Mouse (Mus musculus): ENCODE results near the gene Aff1. TPM values are rescaled to one million over a fixed set of nuclear protein-coding genes. Genes with fewer than 3 reads are reported as not detected.

The Aff1 gene
- total and polyA plus RNA-seq, 2 experiments from 2014 or later = 2.6 to 4.0 TPM

DNA sequence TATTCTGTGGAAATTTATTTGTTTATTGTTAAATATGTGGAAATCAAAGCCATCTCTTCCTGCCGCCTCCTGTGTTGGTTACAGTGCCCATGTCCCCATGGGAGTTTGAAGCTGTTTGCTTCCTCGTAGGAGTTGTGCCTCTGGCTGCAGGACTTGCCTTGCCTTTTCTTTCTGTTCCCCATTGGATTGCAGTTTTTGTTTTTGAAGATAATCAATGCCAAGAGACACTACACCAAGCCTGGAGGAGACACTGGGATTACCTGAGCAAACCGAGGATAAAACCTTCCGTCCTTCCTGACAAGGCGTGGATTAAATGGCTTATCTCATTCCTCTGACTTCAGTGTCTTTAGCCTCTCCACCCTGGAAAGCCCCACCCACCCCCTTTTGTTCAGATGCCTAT, 107.8 kb downstream of the Aff1 start:
- Histone ChIP-seq H3K4me2 (ENCODE audit: low read depth, low read length) (no peak overlapping the region), H3K9ac (replicated peaks; ENCODE audit: low read length) (no peak overlapping the region), H3K36me3 (ENCODE audit: insufficient read depth, low read length) (no peaks in the 10 kb centered on the region), H3K4me1 (ENCODE audit: insufficient read depth, low read length) (no peaks in the 10 kb centered on the region; the same call in 1 of the 2 replicates), H3K27ac (no peak overlapping the region), H3K27me3 (ENCODE audit: insufficient read depth, low read length) (no peaks in the 10 kb centered on the region), H3K4me3 (ENCODE audit: low read length) (no peak overlapping the region), H3K9me3 (ENCODE audit: low read length) (no peaks in the 10 kb centered on the region)
- ATAC-seq (no peak), DNase-seq (ENCODE audit: low spot score) (no peak)
- TF ChIP-seq CTCF (IDR thresholded peaks at IDR 0.05; ENCODE audit: low read depth) = no peak
- 71% methylated on average over 5 of the region's 5 CpGs for WGBS

DNA sequence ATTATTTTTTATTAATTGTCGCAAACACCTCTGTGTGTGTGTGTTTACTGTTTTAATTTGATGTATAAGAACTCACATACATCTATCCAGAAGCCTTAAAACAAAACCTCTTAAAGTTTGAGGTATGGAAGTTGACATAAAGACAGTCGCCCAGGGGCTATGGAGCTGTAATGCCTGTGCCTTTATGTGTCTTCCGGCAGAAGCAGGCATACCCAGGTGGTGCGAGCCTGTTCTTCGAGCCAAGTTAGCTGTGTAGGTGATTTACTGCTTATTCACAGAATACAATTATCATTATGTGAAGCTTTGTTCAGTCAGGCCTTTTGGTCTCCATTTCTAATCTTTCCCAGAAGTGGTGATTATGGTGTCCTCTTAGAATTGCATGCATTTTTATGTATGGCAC, 111.2 kb downstream of the Aff1 start:
- Histone ChIP-seq H3K4me1 (ENCODE audit: insufficient read depth, low read length) (0 out of 2 replicates have a peak, but pooled peaks cover 3% of the 10 kb centered on the region), H3K9ac (replicated peaks; ENCODE audit: low read length) (no peak overlapping the region), H3K36me3 (ENCODE audit: insufficient read depth, low read length) (no peaks in the 10 kb centered on the region), H3K27ac (no peak overlapping the region), H3K9me3 (ENCODE audit: low read length) (no peaks in the 10 kb centered on the region), H3K4me3 (ENCODE audit: low read length) (no peak overlapping the region), H3K4me2 (ENCODE audit: low read depth, low read length) (no peak overlapping the region), H3K27me3 (ENCODE audit: insufficient read depth, low read length) (no peaks in the 10 kb centered on the region)
- DNase-seq (ENCODE audit: low spot score) (no peak), ATAC-seq (no peak)
- WGBS = 80% methylated on average over 5 of the region's 5 CpGs
- TF ChIP-seq CTCF (IDR thresholded peaks at IDR 0.05; ENCODE audit: low read depth) = no peak

DNA sequence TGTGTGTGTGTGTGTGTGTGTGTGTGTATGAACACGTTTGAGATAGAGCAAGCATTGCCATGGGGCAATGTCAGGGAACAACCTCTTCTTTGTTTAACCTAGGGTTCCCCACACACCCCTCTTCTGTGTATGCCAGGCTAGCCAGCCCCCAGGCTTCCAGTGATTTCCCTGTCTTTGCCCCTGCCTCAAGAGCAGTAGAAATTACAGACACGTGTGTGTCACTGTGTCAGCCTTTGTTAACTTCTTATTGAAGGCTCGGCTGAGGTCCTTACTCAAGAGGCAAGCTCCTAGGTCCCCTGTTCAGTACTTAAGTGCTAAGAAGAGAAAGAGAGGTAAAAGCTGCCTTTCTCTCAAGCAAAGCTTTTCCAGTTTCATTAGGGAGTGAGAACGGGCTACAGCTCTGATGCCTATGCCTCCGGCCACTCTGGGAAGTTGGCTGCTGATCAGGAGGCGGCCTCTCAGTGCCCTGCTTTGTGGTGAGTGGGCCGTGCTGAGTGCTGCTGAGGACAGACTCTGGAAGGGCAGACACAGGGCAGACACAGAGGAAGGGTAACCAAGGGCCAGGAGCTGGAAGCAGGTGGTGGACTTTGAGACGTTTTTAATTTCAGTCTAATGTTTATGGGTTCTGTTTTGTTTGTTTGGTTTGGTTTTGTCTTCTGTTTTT, 111.9 kb downstream of the Aff1 start:
- Histone ChIP-seq H3K9ac (replicated peaks; ENCODE audit: low read length) (no peak overlapping the region), H3K9me3 (ENCODE audit: low read length) (no peaks in the 10 kb centered on the region), H3K27ac (peak overlapping the region; percentile 37; the same call in 1 of the 2 replicates), H3K4me3 (ENCODE audit: low read length) (no peak overlapping the region), H3K4me2 (ENCODE audit: low read depth, low read length) (no peak overlapping the region), H3K36me3 (ENCODE audit: insufficient read depth, low read length) (no peaks in the 10 kb centered on the region), H3K27me3 (ENCODE audit: insufficient read depth, low read length) (no peaks in the 10 kb centered on the region), H3K4me1 (ENCODE audit: insufficient read depth, low read length) (0 out of 2 replicates have a peak, but pooled peaks cover 3% of the 10 kb centered on the region)
- WGBS = 20% methylated on average over 8 of the region's 8 CpGs
- DNase-seq (ENCODE audit: low spot score) (peak; percentile 75), ATAC-seq (peak; percentile 85)
- TF ChIP-seq CTCF (IDR thresholded peaks at IDR 0.05; ENCODE audit: low read depth) = no peak

- Histone ChIP-seq H3K4me1 (ENCODE audit: insufficient read depth, low read length) (0 out of 2 replicates have a peak, but pooled peaks cover 3% of the 10 kb centered on the region), H3K36me3 (ENCODE audit: insufficient read depth, low read length) (no peaks in the 10 kb centered on the region), H3K4me2 (ENCODE audit: low read depth, low read length) (no peak overlapping the region), H3K27ac (no peak overlapping the region), H3K9ac (replicated peaks; ENCODE audit: low read length) (no peak overlapping the region), H3K4me3 (ENCODE audit: low read length) (no peak overlapping the region), H3K27me3 (ENCODE audit: insufficient read depth, low read length) (no peaks in the 10 kb centered on the region), H3K9me3 (ENCODE audit: low read length) (no peaks in the 10 kb centered on the region)
- WGBS = 77% methylated on average over 17 of the region's 17 CpGs
- ATAC-seq = no peak
- TF ChIP-seq CTCF (IDR thresholded peaks at IDR 0.05; ENCODE audit: low read depth) = no peak
- no peak for DNase-seq (ENCODE audit: low spot score)
These were observed 114.8 kb downstream of the Aff1 start for GRCm38 (mm10) chr5:103806851-103807578.

- Histone ChIP-seq H3K27me3 (ENCODE audit: insufficient read depth, low read length) (no peaks in the 10 kb centered on the region), H3K27ac (no peak overlapping the region), H3K9me3 (ENCODE audit: low read length) (no peaks in the 10 kb centered on the region), H3K36me3 (ENCODE audit: insufficient read depth, low read length) (no peaks in the 10 kb centered on the region), H3K4me2 (ENCODE audit: low read depth, low read length) (no peak overlapping the region), H3K4me3 (ENCODE audit: low read length) (no peak overlapping the region), H3K4me1 (ENCODE audit: insufficient read depth, low read length) (0 out of 2 replicates have a peak, but pooled peaks cover 3% of the 10 kb centered on the region), H3K9ac (replicated peaks; ENCODE audit: low read length) (no peak overlapping the region)
- 50% methylated on average over 7 of the region's 7 CpGs for WGBS
- DNase-seq (ENCODE audit: low spot score) (no peak), ATAC-seq (no peak)
- no peak for TF ChIP-seq CTCF (IDR thresholded peaks at IDR 0.05; ENCODE audit: low read depth)
These were observed 115.6 kb downstream of the Aff1 start for GRCm38 (mm10) chr5:103807637-103808312.

DNA sequence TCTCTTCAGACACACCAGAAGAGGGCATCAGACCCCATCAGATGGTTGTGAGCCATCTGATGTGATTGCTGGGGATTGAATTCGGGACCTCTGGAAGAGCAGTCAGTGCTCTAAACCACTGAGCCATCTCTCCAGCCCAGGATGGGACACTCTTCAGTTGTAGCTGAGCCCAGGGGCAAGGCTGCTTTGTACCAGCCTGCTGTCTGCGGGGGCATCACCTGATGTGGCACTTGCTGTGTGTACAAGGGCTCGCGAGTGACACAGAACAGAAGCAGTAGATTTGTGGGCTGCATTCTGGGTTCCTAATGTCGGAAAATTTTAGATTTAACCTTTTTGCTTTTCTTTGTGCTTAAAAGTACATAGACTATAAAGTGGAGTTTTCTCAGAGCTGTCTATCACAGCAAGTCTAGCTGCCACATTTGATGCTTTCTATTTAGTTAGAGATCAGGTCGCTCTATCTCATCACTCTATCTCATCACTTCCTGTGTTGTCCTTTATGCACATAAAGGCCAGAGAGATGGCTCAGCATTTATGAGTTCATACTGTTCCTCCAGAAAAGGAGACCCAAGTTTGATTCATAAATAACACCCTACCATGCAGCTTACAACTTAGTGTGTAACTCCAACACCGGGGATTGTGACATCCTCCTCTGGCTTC, 117.6 kb downstream of the Aff1 start:
- no peaks in the 10 kb centered on the region for H3K36me3 ChIP-seq (ENCODE audit: insufficient read depth, low read length)
- H3K4me1 ChIP-seq (ENCODE audit: insufficient read depth, low read length) = 0 out of 2 replicates have a peak, but pooled peaks cover 3% of the 10 kb centered on the region
- H3K4me3 ChIP-seq (ENCODE audit: low read length) = no peak overlapping the region
- ATAC-seq = no peak
- no peak for TF ChIP-seq CTCF (IDR thresholded peaks at IDR 0.05; ENCODE audit: low read depth)
- no peak for DNase-seq (ENCODE audit: low spot score)
- WGBS = 92% methylated on average over 7 of the region's 7 CpGs
- no peaks in the 10 kb centered on the region for H3K27me3 ChIP-seq (ENCODE audit: insufficient read depth, low read length)
- no peaks in the 10 kb centered on the region for H3K9me3 ChIP-seq (ENCODE audit: low read length)
- no peak overlapping the region for H3K27ac ChIP-seq
- no peak overlapping the region for H3K4me2 ChIP-seq (ENCODE audit: low read depth, low read length)
- H3K9ac ChIP-seq (replicated peaks; ENCODE audit: low read length) = no peak overlapping the region
